Mouse (Mus musculus) cerebellum, adult 9-10 months (tissue): ENCODE measurements around the gene Chst3.
"Not testable (repeated sequence)": the region's sequence is repeated elsewhere in the genome, so short reads cannot be mapped to it uniquely, and the experiment has no call there.

Source experiments
- DNase-seq: peaks from one replicate; pipeline ENCODE4 v3.0.0; 2022

The Chst3 gene

DNA sequence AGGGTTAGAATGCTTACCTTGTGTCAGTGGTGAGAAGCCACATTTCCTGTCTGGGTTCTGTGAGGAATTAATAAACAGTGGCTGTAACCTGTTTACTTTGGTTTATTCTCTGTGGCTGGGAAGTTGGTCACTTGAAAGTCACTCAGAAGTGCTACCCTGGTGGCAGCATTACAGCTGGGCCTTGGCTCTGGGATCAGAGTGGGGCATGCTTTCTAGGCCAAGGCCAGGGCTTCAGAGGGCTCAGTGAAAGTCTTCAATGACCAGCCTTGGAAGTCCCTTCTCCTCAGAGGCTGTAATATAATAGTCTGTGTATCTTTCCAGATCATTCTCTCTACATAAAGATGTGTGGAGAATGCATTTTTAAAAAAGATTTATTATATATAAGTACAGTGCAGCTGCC, 63.0 kb downstream of the Chst3 start:
- no peak for DNase-seq

DNA sequence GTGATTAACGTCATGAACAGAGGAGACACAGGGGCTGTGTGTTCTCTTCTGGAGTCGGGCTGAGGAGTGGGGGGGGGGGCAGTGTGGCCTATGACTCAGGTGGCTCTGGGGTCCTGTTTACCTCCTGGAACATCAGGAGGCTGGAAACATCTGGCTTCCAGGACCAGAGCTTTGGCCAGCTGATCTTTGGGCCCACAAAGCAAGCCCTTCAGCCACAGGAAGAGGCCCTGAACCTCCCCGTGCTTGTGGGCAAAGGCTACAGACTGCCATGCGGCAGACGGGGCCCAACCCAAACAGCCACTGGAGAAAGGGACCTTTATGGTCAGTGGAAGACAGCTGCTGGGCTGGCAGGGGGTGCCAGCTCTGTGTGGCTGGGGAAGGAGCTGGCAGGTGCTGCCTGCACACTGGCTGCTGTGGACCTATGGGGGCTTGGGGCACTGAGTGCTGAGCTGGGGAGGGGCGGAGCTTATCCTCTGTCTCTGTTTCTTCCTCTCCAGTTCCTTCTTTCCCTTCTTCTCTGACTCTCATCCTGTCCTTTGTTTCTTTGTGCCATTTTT, 67.9 kb downstream of the Chst3 start:
- no peak for DNase-seq

DNA sequence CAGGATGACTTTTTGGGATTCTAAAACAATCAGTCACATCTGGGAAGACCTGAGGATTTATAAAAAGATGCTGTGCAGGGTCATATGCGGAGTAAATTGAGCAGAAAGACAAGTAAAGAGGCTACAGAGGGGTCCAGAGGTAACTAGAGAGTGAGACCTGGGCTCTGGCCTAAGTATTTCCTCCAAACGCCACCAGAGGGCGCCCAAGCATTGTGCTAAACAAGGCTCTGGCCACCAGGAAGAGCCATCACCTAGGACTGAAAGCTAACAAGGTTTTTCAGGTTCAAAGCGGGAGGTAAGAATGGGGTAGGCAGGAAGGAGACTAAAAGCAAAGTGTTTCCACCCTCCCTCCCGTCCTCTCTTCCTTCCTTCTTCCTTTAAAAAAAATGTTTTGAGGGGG, 71.0 kb downstream of the Chst3 start:
- peak; percentile 77 for DNase-seq

DNA sequence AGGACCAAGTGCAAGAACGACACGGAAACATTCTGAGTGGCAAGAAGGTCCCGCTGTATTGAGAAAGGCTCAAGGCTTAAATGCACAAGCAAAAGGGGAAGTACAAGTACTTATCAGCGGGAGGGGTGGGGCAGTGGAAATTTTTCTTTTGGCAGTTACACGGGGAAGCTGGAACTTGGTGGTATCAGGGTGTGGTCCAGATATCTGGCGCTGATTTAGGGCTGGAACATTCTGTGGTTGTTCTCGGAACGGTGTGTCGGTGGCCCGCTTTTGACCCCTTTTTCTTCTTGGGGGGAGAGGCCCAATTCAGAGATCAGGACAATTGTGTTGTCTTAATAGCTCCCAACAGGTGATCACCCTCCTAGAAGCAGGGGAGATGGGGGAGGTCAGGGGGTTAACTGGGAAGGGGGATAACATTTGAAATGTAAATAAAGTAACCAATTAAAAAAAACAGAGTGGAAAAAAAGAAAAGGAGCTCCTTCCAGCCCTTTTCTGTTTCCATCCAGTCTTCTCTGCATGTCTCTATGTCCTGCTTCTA, 71.5 kb downstream of the Chst3 start:
- not testable (repeated sequence) for DNase-seq

DNA sequence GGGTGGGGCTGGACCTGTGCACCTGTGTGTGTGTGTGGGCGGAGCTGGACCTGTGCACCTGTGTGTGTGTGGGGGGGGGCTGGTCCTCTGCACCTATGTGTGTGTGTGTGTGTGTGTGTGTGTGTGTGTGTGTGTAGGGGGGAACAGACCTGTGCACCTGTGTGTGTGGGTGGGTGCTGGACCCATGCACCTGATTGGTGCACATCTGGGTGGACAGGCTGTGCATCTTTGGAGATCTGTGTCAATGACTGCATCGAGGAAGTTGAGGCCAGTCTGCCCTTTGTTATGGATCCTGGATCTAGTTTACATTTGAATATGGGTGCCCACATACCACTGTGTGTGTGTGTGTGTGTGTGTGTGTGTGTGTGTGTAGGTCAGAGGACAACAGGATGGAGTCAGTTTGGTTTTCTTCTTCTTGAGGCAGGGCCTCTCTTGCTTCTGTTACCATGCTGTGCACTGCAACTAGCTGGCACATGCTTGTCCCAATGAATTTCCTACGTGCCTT, 77.4 kb downstream of the Chst3 start:
- DNase-seq, result no peak

DNA sequence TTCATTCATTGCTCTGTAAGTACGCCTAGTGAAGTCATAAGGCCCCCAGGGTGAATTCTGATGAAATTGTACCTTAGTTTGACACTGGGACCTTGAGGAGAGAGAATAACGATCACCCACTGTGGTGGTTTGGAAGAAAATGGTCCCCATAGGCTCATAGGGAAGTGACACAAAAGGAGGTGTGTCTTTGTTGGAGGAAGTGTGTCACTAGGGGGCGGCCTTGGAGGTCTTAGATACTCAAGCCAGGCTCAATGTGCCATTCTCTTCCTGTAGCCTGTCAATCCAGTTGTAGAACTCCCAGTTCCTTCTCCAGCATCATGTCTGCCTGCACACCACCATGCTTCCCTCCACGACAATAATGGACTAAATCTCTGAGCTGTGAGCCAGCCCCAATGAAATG, 78.3 kb downstream of the Chst3 start:
- DNase-seq, result no peak

DNA sequence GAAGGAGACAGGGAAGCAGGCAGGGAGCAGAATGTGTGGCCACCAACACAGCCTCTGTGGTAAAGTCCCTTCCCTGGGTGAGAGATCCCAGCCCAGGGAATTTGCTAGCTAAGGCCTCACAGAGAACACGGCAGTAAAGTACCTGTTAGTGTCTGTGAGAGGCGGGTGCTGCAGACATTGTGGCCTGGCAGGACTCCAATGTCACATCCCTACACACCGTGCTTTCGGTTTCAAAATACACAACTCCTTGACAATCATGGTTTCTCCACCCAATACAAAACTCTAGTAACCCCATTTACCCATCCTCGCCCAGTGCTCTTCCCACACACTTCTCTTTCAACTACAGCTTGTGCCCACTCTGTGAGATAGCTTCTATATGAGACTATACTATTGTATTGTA, 80.4 kb downstream of the Chst3 start:
- DNase-seq, result no peak

DNA sequence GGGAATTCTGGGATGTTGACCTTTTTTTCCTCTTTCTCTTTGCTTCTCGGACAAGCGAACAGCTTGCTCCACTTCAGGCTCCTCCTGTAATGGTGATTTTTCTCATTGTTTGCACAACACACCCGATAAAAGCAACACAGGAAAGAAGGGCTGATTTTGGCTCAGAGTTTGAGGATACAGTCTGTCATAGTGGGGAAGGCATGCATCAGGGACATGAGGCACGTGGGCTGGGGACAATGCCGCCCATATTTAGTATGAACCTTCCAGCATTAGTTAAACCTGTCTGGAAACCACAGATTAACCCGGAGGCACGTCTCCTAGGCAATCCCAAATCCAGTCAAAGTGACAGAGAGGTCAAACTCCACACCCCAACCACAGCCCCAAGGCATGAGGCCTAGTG, 82.1 kb downstream of the Chst3 start:
- DNase-seq, result no peak

DNA sequence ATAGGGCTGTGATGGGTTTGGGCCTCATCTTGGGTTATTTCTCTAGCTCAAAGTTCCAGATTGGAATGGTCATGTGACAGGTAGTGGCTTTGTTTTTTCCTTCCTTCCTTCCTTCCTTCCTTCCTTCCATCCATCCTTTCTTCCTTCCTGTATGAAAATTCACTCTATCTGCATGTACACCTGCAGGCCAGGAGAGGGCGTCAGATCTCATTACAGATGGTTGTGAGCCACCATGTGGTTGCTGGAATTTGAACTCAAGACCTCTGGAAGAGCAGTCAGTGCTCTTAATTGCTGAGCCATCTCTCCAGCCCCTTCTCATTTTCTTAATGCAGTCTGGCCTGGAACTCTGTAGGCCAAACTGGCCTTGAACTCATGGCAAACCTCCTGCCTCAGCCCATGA, 83.0 kb downstream of the Chst3 start:
- DNase-seq, result not testable (repeated sequence)

DNA sequence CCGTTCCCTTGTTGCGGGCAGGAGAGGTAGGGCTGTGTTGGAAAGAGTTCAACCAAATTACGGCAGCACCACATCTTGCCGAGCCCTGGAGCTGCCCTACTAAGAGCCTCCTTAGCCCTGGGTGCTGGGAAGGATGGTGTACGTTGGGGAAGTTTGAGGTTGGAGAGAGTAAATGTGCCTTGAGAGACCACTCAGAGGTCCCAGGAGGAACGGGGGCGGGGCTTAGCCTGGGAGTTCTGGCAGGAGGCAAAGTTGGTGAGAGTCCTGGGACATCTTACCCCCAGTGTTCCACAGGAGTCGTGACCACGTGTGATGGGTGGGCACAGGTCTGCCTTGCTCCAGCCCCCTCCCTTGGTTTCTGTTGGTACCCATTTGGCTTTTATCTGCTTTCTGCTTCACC, 84.9 kb downstream of the Chst3 start:
- no peak for DNase-seq

DNA sequence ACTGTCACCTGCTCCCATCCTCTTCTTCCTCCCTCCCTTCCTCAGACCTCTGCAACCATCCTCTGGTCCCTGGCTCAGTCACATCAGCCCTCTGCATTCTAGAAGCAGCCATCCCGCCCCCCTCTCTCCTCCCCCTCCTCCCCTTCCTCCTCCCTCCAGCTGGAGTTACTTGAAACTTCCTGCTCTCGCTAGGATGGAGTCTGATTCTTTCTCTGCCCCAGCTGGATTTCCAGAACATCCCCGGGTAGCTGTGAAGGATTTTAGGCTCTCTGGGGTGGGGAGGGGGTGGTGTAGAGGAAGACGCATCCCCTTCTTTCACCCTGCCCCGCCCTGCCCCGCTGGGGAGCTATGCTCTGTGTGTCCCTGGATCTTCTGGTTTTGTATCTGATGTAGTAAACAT, 85.6 kb downstream of the Chst3 start:
- DNase-seq, result no peak
